Mouse (Mus musculus): ENCODE results near the gene Trcg1. TPM values are rescaled to one million over a fixed set of nuclear protein-coding genes. Genes with fewer than 3 reads are reported as not detected.
A peak's percentile ranks its signal among the peaks of the same experiment; 100 is the strongest.

Gene Trcg1
- total RNA-seq, 2 experiments from 2014 or later, result not detected

DNA sequence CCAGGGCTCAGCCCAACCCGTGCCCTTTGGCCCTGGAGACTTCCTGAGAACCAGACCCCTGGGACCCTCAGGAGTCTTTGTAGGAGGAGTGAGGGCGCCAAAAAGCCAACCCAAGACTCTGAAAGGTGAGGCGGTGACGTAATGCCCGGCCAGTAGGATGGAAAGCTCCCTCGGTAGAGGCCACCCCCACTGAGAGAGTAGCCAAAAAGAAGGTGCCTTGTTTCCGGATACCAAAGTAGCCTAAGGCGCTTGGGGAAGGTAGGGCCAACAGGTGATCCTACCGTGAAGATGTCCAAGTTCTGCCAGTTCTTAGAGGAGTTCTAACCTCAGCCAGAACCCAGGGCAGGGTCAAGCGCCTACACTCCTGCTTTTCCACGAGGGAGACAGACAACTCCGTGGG, 24.6 kb downstream of the Trcg1 start:
- peak overlapping the region; percentile 87 for H3K27ac ChIP-seq
- H3K4me3 ChIP-seq, result peak overlapping the region; percentile 89
- no peak for DNase-seq (ENCODE audit: low spot score in 2 of 2)
- no peak for TF ChIP-seq CTCF (conservative IDR thresholded peaks at IDR 0.05)

GRCm38 (mm10) chr9:57261516-57261912, 25.2 kb downstream of the Trcg1 start:
- H3K27ac ChIP-seq, result peak overlapping the region; percentile 87
- peak overlapping the region; percentile 89 for H3K4me3 ChIP-seq
- no peak for TF ChIP-seq CTCF (conservative IDR thresholded peaks at IDR 0.05)
- DNase-seq (ENCODE audit: low spot score in 2 of 2), result peak; percentile 24 to 30

DNA sequence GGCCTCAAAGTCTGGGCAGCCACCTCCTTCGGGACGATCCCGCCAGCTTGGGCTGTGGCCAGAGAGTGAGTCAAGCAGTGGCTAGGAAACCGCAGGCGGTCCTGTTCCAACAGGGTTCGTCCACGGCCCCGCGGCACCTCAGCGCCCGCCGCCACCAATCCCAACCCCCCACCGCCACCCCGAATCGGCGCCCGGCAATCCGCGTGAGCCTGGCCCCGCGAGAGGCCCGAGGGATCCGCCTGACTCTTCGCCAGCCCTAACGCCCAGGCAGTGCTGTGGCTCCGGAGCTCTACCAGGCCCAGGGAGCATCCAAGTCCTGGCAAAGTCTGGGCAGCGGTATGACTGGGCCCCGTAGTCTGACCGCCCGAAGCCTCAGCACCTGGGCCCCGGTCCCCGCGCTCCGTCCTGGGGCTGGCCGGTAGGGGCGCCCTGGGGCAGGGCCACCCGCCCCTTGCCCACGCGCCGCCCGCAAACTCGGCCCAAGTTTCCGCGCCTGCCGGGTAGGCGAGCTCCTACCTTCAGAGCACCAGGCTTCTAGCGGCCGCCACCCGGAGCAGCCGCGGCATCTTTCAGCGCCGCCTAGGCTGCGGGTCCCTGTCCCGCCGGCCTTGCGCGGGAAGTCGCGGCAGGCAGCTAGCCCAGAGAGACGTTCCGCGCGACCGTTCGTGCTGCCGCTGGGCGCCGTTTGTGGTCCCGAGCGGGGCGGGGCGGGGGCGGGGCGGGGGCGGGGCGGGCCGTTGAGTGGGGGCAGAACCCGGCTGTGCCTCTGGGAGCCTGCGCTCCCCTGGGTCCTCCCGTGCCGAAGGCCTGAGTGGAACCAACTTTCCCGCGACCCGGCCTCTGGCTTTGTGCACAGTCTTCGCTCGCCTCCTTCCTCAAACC, 25.8 kb downstream of the Trcg1 start, which contains the start of gene 1700017B05Rik:
Gene 1700017B05Rik, minus strand, starts transcription at position 700 of the 882 bp plus-strand sequence.
- peak; percentile 35 to 62 for DNase-seq (ENCODE audit: low spot score in 2 of 2)
- TF ChIP-seq CTCF (conservative IDR thresholded peaks at IDR 0.05), result peak; percentile 77
- peak within 1 kb of the TSS; percentile 87 for H3K27ac ChIP-seq

GRCm38 (mm10) chr9:57262795-57263684, 26.7 kb downstream of the Trcg1 start:
- no peak for TF ChIP-seq CTCF (conservative IDR thresholded peaks at IDR 0.05)
- DNase-seq (ENCODE audit: low spot score in 2 of 2), result no peak
- H3K4me3 ChIP-seq, result peak overlapping the region; percentile 89
- H3K27ac ChIP-seq, result peak overlapping the region; percentile 87

More for the DNA sequence above, 25.8 kb downstream of the Trcg1 start, which contains the start of gene 1700017B05Rik:
- H3K4me3 ChIP-seq, result peak within 1 kb of the TSS; percentile 89

DNA sequence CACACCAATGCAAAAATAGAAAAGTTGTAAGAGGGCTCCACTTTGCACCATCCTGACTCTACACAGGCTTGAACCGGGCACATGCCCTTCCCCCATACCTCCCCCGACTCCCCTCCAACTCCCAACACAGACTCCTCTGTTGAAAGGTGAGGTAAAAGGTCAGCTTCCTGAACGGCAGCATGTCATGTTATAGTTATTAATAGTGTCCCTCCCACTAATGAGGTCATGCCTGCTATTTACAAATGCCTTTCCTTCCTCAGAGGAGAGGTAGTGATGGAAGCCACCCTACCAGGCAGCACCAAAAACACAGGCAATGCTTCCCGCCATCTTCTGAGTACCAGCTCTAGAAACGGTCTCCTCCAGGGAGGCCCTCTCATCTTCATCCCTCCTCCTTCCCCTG, 28.8 kb downstream of the Trcg1 start:
- no peak for TF ChIP-seq CTCF (conservative IDR thresholded peaks at IDR 0.05)
- Histone ChIP-seq H3K4me3 (no peak overlapping the region), H3K27ac (no peak overlapping the region)
- no peak for DNase-seq (ENCODE audit: low spot score in 2 of 2)

GRCm38 (mm10) chr9:57267421-57267820, 31.1 kb downstream of the Trcg1 start:
- no peak for DNase-seq (ENCODE audit: low spot score in 2 of 2)
- no peak overlapping the region for H3K4me3 ChIP-seq
- no peak for TF ChIP-seq CTCF (conservative IDR thresholded peaks at IDR 0.05)

GRCm38 (mm10) chr9:57268078-57268477, 31.7 kb downstream of the Trcg1 start:
- no peak for DNase-seq (ENCODE audit: low spot score in 2 of 2)
- TF ChIP-seq CTCF (conservative IDR thresholded peaks at IDR 0.05), result no peak
- Histone ChIP-seq H3K27ac (no peak overlapping the region), H3K4me3 (no peak overlapping the region)

More at GRCm38 (mm10) chr9:57267421-57267820, 31.1 kb downstream of the Trcg1 start:
- H3K27ac ChIP-seq, result no peak overlapping the region

DNA sequence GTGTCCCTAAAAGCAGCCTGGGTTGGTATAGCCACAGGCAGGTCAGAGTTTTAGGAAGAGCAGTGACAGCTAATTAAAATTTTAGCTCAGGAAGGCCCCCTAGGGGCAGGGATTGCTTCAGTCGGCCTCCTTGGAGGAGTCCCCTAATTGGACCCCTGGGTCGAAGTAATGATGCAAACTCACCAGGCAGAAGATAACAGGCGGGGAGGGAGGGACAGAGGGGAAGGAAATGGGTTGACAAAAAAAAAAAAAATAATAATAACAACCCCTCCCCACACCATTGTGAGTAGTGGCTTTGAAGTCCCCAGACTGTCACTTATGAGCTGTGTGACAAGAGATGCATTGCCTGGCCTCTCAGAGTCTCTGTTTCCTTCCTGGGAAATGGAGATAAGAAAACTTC, 32.2 kb downstream of the Trcg1 start:
- H3K4me3 ChIP-seq, result no peak overlapping the region
- TF ChIP-seq CTCF (conservative IDR thresholded peaks at IDR 0.05), result peak; percentile 49
- no peak for DNase-seq (ENCODE audit: low spot score in 2 of 2)
- no peak overlapping the region for H3K27ac ChIP-seq

- Histone ChIP-seq H3K27ac (no peak overlapping the region), H3K4me3 (no peak overlapping the region)
- DNase-seq (ENCODE audit: low spot score in 2 of 2), result no peak
- TF ChIP-seq CTCF (conservative IDR thresholded peaks at IDR 0.05), result no peak
Measured at GRCm38 (mm10) chr9:57269384-57269783, 33.0 kb downstream of the Trcg1 start.

- peak in 1 of 2 experiments; percentile 34 for DNase-seq (ENCODE audit: low spot score in 2 of 2)
Measured at GRCm38 (mm10) chr9:57270399-57270798, 34.0 kb downstream of the Trcg1 start.

GRCm38 (mm10) chr9:57271081-57271480, 34.7 kb downstream of the Trcg1 start:
- DNase-seq (ENCODE audit: low spot score in 2 of 2), result no peak
- Histone ChIP-seq H3K27ac (peak overlapping the region; percentile 77), H3K4me3 (no peak overlapping the region)
- TF ChIP-seq CTCF (conservative IDR thresholded peaks at IDR 0.05), result no peak

More at GRCm38 (mm10) chr9:57270399-57270798, 34.0 kb downstream of the Trcg1 start:
- peak overlapping the region; percentile 77 for H3K27ac ChIP-seq
- H3K4me3 ChIP-seq, result no peak overlapping the region
- TF ChIP-seq CTCF (conservative IDR thresholded peaks at IDR 0.05), result no peak

- Histone ChIP-seq H3K27ac (peak overlapping the region; percentile 77; the same call in 1 of the 2 replicates), H3K4me3 (no peak overlapping the region)
- 0 out of 2 replicates have a peak, but pooled peaks have one; percentile 5 for TF ChIP-seq CTCF (conservative IDR thresholded peaks at IDR 0.05)
- no peak for DNase-seq (ENCODE audit: low spot score in 2 of 2)
Measured at GRCm38 (mm10) chr9:57271837-57272562, 35.6 kb downstream of the Trcg1 start.

Data from layer of hippocampus, adult 2 months (tissue).